Mouse (Mus musculus): ENCODE measurements around the gene Ednrb. TPM values are rescaled to one million over a fixed set of nuclear protein-coding genes. Genes with fewer than 3 reads are reported as not detected.

Ednrb gene
- not detected for polyA plus RNA-seq (2012; fragmentation: generic; extraction: Trizol)

DNA sequence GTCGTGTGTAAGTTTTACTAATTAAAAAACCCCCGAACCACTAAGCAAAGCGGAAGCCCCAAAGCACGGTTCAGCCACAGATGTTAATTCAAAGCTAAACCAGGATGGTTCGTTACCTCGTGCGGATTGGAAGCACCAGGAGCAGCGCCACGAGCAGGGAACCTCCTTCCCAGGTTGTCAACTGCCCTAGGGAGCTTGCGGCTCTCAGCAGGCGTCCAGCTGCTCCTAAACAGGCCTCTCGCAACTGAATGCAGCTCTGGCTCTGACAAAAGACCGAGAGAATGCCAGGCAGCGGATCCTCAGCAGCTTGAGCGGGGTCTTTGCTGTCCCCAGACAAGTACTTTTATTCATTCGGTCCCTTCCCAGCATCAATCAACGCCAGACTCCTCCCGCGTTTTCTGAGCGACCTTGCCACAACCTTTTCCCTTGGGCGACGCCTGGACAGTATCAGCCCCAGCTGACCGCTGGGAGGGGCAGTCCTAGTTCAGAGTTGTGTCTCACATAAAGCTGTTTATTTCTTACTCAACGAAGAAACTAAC lies at the start of gene Ednrb:
Ednrb (minus strand) TSS at position 392 of the 539 bp plus-strand sequence.

Other genes starting within 250 kb of the Ednrb start
- gene Slain1, start 194.2 kb downstream of the Ednrb start, polyA plus RNA-seq (2012; fragmentation: generic; extraction: Trizol) = not detected